Mouse (Mus musculus) kidney, adult 8-10 months (tissue): ENCODE results near the gene Psg16.
"Not testable (repeated sequence)": the region's sequence is repeated elsewhere in the genome, so short reads cannot be mapped to it uniquely, and the experiment has no call there.

Source experiments
- DNase-seq, 2 experiments: peaks; one replicate each; pipeline ENCODE4 v3.0.0; 2022

Psg16 gene

DNA sequence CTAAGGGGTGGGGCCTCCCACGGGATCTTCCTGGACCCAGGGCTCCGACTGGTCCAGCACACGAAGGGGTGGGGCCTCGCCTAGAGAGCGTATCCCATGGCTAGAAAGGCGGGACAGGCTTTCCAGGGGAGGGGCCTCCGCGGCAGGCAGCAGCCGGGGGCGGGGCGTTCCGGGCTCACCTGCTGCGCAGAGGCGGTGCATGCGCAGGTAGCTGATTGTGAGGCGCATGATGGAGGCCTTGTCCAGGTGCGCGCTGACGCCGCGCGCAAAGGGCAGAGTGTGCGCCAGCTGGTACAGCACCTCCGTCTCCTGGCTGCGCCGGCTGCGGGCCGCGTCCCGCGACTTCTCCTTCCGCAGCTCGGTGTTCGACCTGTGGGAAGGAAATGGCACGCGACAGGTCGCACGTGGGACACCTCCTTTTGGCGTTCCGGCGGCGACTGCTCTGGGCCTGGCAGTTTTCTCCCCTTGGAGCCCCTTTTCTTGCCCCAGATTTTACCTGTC lies 17.7 kb upstream of the Psg16 start:
- DNase-seq: peak; percentile 97

DNA sequence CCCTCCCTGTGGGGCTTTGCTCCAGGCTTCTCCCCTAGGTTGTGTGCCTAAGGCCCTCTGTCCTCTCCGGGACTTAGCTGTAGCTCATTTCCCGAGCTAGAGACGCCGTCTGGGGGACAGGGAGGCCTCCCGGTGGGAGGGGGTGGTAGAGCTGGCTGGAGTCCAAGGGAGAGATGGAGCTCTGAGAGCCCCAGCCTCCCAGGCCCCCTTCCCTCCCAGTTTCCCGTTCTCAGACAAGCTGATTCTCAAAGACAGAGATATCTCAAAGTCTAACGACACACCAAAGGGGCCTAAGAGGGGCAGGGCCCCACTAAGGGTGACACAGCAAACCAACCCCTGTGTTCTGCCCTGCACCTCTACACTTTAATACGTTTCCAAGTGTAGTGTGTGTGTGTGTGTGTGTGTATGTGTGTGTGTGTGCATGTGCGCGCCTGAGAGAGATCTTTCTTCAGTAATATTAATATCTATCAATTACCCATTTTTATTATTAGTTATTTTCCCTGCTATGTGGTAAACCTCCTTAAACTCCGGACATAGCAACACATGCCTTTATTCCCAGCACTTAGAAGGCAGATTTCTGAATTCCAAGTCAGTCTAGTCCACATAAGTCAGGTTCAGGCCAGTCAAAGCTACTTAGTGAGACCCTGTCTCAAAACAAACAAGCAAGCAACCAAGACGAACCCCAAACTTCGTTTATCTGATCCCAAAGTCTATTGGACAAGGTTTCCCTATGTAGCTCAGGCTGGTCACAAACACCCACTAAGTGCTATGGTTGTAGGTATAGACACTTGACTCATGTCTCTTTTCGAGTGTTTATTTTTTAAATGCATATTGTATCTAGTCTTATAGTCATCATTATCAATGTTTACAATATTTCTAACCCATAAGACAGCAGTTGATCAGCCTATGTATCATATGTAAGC lies 17.0 kb upstream of the Psg16 start:
- no peak for DNase-seq

- peak; percentile 69 to 82 for DNase-seq
Measured at GRCm38 (mm10) chr7:17058071-17058689, 15.7 kb upstream of the Psg16 start.

- peak; percentile 62 to 74 for DNase-seq
Measured at GRCm38 (mm10) chr7:17058816-17059462, 14.9 kb upstream of the Psg16 start.

- DNase-seq: no peak
Measured at GRCm38 (mm10) chr7:17059463-17059844, 14.4 kb upstream of the Psg16 start.

DNA sequence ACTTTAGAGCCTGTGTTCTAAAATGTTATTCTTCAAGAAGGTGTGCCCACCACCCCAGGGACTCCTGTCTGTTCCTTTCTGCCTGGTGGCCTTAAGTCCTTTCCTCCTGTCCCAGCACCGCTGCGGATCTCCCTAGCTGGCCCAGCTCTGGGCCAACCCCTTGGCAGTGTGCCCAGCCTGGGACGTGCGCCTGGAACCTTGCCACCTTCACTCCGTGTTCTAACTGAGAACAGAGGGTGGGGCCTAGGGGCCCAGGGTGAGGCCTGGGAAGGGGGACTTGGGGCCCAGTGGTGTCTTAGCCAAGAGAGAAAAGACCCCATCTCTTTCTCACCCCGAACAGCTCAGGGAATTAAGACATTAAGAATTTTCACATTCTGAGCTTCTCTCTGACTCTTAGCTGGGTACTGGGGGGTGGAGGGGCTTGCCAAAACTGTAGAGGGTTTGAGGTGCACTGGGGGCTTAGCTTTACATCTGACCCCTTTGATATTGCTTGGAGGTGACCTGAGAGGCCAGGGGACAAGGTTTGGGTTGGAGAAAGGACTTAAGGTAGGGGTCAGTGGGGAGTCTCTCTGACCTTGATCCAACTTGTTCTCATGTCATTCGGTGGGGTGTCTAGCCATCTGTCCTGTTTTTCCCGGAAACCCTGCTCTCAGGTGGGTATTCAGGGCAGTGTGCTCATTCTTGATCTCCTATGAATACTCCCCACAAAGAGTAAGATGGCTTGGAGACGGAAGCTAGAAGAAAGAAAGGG lies 13.6 kb upstream of the Psg16 start:
- DNase-seq: peak; percentile 93 to 98

- DNase-seq: peak in 1 of 2 experiments; percentile 15
Measured at GRCm38 (mm10) chr7:17060782-17061605, 12.8 kb upstream of the Psg16 start.

- DNase-seq: peak in 1 of 2 experiments; percentile 36
Measured at GRCm38 (mm10) chr7:17062389-17062788, 11.5 kb upstream of the Psg16 start, which contains the start of gene Hif3a. Gene Hif3a (minus strand): TSS chr7:17062427.

- peak in 1 of 2 experiments; percentile 28 for DNase-seq
Measured at GRCm38 (mm10) chr7:17062845-17063244, 11.0 kb upstream of the Psg16 start.

DNA sequence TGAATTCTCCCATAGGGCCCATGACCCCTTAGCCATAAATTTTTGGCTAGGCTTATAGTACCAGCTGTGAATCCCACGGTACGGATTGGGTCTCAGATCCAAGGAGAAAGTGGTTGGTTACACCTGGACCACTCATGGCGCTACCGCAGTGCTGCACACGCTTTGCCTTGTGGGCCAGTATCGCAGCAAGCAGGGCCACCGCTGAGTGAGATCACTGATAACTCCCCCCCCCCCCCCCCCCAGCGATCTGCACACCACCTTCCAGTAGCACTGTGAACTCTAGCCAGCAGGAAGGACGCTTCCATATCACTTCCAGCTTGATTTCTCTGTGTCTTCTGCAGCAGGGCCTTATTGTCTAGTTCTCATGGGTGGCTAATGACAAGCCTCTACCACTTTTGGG lies 8.2 kb upstream of the Psg16 start:
- DNase-seq: no peak

- peak; percentile 63 to 87 for DNase-seq
Measured at GRCm38 (mm10) chr7:17066412-17066811, 7.4 kb upstream of the Psg16 start.

GRCm38 (mm10) chr7:17067000-17067399 lies 6.8 kb upstream of the Psg16 start:
- no peak for DNase-seq

DNA sequence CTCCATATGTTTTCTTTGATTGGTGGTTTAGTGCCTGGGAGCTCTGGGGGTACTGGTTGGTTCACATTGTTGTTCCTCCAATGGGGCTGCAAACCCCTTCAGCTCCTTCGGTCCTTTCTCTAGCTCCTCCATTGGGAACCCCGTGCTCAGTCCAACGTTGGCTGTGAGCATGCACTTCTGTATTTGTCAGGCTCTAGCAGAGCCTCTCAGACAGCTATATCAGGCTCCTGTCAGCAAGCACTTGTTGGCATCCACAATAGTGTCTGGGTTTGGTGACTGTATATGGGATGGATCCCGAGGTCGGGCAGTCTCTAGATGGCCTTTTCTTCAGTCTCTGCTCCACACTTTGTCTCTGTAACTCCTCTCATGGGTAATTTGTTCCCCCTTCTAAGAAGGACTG lies 6.2 kb upstream of the Psg16 start:
- DNase-seq: not testable (repeated sequence)

DNA sequence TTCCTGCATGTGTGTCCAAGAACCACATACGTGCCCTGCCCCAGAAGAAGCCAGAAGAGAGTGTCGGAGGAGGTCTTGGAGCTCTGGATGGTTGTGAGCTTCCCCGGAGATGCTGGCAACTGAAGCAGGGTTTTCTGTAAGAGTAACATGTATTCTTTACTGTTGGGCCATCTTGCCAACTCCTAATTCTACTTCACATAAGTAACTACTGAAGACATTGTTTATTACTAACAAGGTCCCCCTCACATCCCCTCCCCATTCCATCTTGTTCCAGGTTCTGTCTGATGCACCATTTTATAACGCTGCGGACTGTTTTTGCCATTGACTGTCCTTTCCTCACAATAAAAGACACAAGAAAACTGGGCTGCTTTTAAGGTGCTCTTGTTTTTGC lies 332 bp upstream of the Psg16 start:
- no peak for DNase-seq

DNA sequence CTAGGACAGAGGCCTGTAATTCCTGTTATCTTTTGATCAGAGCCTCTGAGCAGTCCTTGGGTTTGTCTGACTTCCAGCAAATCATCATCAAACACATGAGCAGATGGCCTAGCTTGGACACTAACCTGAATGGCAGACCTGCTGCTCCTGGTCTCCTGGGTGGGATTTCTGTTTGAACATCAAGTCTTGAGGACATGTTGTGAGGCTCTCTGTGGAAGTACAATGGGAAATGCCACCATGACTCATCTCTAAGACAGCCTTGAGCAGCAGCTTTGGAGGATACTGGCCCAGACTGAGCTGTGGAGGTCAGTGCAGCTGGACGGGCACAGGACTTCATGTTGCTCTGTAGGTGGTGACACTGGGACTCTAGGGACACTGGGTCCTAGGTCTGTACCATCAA lies 2.7 kb downstream of the Psg16 start:
- DNase-seq: no peak

- no peak for DNase-seq
Measured at GRCm38 (mm10) chr7:17078076-17078654, 4.3 kb downstream of the Psg16 start.

DNA sequence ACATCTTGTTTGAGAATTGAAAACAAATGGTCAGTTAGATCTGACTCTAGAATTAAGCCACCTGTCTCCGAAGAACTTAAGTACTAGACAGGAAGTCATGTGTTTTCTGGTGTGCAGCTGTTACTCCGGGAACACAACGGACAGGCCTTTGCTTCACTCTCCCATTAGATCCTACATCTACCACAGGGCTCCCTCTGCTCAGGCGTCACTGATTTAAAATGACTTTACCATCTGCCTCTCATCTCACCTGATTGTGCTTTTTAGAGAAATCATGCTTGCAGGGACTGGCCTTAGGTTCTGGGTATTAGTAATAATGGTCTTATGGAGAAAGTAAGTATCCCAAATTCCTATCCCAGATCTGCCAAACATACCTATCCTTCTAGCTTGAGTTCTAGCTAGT lies 8.9 kb downstream of the Psg16 start:
- no peak for DNase-seq

DNA sequence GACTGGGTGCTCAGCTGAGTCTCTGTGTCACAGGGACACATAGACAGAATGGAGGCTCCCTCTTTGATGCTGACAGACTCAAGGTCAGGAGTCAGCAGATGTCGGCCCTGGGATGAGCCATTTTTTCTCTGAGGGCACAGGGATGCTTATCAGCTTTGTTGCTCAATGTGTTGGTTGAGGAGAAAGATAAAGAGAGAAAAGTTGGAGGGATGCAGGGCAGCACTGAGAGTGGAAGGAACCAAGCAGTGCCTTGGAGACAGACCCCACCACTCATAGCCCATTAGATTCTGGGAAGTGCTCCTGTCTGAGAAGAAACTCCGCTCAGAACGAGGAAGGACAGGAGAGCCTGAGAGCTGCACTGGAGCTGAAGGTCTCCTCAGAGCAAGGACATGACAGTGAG lies 13.9 kb downstream of the Psg16 start:
- DNase-seq: no peak

DNA sequence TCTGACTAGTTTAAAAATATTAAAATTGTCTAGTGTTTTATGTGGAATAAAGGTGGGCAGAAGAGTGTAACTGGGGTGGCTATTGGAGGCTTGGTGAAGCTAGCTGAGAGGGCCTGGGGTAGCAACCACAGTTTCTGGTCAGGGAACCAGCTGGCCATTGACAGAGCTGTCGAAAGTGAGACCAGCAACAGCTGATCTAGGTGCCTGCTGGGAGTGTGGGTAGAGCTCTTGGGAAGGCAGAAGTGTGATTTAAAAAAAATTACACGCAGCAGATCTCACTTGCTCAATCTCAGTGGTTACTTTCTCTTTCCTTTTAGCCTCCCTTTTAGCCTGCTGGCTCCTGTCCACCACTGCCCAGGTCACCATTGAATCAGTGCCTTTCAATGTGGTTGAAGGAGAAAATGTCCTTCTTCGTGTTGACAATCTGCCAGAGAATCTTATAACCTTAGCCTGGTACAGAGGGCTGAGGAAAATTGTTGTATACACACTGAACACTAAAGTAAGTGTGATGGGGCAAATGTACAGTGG lies 16.3 kb downstream of the Psg16 start:
- DNase-seq: no peak

- peak in 1 of 2 experiments; percentile 21 for DNase-seq
Measured at GRCm38 (mm10) chr7:17091280-17091679, 17.4 kb downstream of the Psg16 start.

DNA sequence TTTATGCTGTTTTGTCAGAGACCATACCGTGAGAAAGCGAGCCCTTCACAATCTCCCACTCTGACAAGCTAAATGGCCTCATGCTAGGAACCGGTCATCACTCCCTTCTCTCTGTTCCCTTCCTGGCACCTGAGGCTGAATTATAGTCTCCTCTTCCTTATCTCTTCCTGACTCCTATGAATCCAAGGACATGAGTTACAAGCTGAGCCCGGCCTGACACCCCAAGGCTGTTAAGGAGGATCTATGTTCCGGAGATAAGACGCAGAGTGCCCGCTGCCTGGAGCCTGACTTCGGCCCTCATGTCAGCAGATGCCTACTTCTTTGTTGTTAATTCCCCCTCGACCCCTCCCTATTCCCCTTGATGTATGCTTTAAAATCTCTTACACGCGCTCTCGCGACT lies 27.8 kb downstream of the Psg16 start:
- not testable (repeated sequence) for DNase-seq
